Mouse (Mus musculus) liver, postnatal 0 days (tissue): ENCODE measurements around the gene Snx7.

ENCODE experiments used
- CTCF ChIP-seq: sonication (generic); IDR thresholded peaks from 2 replicates; pipeline ENCODE4 v1.5.1; 2016; ENCODE audit warnings: antibody characterized with exemption, low read depth
- EP300 ChIP-seq: IDR thresholded peaks from 2 replicates; pipeline ENCODE4 v1.6.1; 2016; ENCODE audit warnings: antibody characterized with exemption, low read depth, mild to moderate bottlenecking

GRCm38 (mm10) chr3:117915420-117915819 is 46.7 kb upstream of the Snx7 start:
- TF ChIP-seq CTCF (no peak), EP300 (no peak)
